Mouse (Mus musculus): ENCODE measurements around the gene Fam161a. TPM values are rescaled to one million over a fixed set of nuclear protein-coding genes. Genes with fewer than 3 reads are reported as not detected.
"Not testable (repeated sequence)": the region's sequence is repeated elsewhere in the genome, so short reads cannot be mapped to it uniquely, and the experiment has no call there.

The Fam161a gene
- polyA plus RNA-seq, 1 experiment: 0.18 TPM

GRCm38 (mm10) chr11:23063857-23064256, 56.5 kb downstream of the Fam161a start:
- Histone ChIP-seq H3K27me3 (ENCODE audit: control insufficient read depth) (peaks cover 2% of the 10 kb centered on the region; the same call in 1 of the 2 replicates), H3K9me3 (ENCODE audit: control insufficient read depth, low read length) (no peaks in the 10 kb centered on the region), H3K4me3 (replicated peaks) (no peak overlapping the region), H3K36me3 (ENCODE audit: control insufficient read depth) (no peaks in the 10 kb centered on the region), H3K4me1 (ENCODE audit: control insufficient read depth) (peaks cover 16% of the 10 kb centered on the region)
- no peak for TF ChIP-seq TAL1 (IDR thresholded peaks at IDR 0.05; ENCODE audit: low read length)
- TF ChIP-seq GATA1 (IDR thresholded peaks at IDR 0.05; ENCODE audit: low read length): no peak

DNA sequence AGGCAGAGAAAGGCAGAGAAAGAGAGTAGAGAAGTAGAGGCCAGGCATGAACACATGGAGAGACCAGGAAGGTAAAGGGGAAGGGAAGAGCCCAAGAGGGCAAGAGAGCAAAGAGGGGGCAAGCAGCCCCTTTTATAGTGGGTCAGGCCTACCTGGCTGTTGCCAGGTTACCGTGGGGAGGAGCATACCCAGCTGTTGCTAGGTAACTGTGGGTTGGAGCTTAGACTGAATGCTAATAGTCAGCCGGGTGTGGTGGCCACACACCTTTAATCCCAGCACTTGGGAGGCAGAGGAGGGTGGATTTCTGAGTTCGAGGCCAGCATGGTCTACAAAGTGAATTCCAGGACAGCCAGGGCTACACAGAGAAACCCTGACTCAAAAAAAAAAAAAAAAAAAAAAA, 56.9 kb downstream of the Fam161a start:
- not testable (repeated sequence) for H3K9me3 ChIP-seq (ENCODE audit: control insufficient read depth, low read length); H3K36me3 ChIP-seq (ENCODE audit: control insufficient read depth); H3K27me3 ChIP-seq (ENCODE audit: control insufficient read depth); H3K4me3 ChIP-seq (replicated peaks)
- H3K4me1 ChIP-seq (ENCODE audit: control insufficient read depth): peaks cover 18% of the 10 kb centered on the region

DNA sequence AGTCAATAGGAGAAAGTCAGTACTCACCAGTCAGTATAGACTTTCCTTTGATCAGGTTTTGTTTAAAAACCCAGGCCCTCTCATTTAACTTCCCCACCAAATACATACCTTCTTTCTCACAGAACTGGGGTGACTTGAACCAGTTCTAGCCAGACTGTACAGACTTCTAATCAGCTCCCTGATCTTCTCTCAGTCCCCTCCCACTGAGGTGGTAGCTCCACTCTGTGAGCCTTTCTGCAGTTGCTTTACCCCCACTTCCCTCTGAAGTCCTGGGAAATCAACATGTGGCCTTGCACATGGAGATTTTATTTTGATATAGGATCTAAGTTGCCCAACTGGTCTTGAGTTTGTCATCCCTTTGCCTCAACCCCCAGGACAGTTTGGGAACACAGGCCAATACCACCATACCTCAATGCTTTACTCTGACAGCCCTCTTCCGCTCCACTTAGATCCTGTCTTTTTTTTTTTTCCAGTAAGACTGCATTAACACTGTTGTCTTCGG, 57.9 kb downstream of the Fam161a start:
- peaks cover 2% of the 10 kb centered on the region; the same call in 1 of the 2 replicates for H3K27me3 ChIP-seq (ENCODE audit: control insufficient read depth)
- 0 out of 2 replicates have a peak, but pooled peaks cover 2% of the 10 kb centered on the region for H3K9me3 ChIP-seq (ENCODE audit: control insufficient read depth, low read length)
- H3K4me1 ChIP-seq (ENCODE audit: control insufficient read depth): peaks cover 18% of the 10 kb centered on the region
- no peak overlapping the region for H3K4me3 ChIP-seq (replicated peaks)
- TF ChIP-seq TAL1 (IDR thresholded peaks at IDR 0.05; ENCODE audit: low read length): no peak
- no peaks in the 10 kb centered on the region for H3K36me3 ChIP-seq (ENCODE audit: control insufficient read depth)

DNA sequence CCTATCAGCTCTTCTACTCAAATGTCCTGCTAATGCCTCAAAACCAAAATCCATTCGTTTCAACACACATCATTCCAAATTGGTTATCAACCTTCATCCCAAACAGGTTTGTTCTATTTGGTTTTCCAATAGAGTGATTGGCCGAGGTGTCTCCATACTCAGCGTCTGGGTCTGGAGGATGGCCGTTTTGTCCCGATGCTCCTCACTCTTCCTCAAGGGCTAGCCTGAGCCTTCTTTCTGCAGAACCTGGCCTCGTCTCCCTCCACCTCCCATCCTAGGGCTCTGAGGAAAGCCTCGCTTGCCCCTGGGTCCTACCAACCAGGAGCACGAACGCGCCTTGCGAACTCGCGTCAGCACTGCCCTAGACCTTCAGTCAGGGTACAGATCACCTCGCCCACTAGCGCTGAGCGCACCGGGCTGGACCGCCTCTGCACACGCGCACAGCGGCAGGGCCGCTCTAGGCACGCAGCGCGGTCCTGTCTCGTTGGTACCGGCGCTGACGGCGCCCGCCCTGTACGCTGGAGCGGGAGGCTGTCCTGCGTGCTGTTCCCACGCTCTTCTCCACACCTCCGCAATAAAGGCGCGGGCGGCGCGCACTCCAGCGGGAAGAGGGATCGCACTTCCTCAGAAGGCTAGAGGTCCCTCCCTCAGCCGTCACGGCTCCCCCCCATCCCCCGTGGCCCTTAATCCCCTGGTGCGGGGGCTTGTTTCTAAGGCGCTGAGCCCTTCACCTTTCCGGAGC, 60.2 kb downstream of the Fam161a start:
- H3K36me3 ChIP-seq (ENCODE audit: control insufficient read depth): no peaks in the 10 kb centered on the region
- peaks cover 18% of the 10 kb centered on the region for H3K4me1 ChIP-seq (ENCODE audit: control insufficient read depth)
- no peaks in the 10 kb centered on the region; the same call in 1 of the 2 replicates for H3K27me3 ChIP-seq (ENCODE audit: control insufficient read depth)
- TF ChIP-seq TAL1 (IDR thresholded peaks at IDR 0.05; ENCODE audit: low read length) (no peak), GATA1 (IDR thresholded peaks at IDR 0.05; ENCODE audit: low read length) (no peak)
- 0 out of 2 replicates have a peak, but pooled peaks cover 2% of the 10 kb centered on the region for H3K9me3 ChIP-seq (ENCODE audit: control insufficient read depth, low read length)
- H3K4me3 ChIP-seq (replicated peaks): peak overlapping the region; percentile 84

DNA sequence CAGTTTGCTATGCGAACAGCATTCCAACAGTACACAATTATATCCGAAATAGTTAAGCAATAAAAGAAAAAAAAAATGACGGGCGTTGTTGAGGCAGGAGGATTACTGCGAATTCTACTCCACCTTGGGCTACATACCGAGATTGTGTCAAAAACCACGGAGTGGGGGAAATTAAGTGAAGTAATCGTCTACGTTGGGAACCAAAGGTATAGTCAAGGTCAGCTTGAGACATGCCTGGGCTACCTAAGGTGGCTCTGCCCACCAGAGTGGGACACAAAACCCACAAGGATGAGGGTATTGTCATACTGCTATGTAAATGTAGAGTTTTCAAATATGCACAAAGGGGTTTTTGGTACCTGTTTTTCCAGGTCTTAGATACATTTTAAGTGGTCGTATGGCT, 60.9 kb downstream of the Fam161a start:
- Histone ChIP-seq H3K4me1 (ENCODE audit: control insufficient read depth) (peaks cover 18% of the 10 kb centered on the region), H3K4me3 (replicated peaks) (peak overlapping the region; percentile 84), H3K9me3 (ENCODE audit: control insufficient read depth, low read length) (0 out of 2 replicates have a peak, but pooled peaks cover 2% of the 10 kb centered on the region), H3K36me3 (ENCODE audit: control insufficient read depth) (no peaks in the 10 kb centered on the region), H3K27me3 (ENCODE audit: control insufficient read depth) (no peaks in the 10 kb centered on the region)
- no peak for TF ChIP-seq GATA1 (IDR thresholded peaks at IDR 0.05; ENCODE audit: low read length)

DNA sequence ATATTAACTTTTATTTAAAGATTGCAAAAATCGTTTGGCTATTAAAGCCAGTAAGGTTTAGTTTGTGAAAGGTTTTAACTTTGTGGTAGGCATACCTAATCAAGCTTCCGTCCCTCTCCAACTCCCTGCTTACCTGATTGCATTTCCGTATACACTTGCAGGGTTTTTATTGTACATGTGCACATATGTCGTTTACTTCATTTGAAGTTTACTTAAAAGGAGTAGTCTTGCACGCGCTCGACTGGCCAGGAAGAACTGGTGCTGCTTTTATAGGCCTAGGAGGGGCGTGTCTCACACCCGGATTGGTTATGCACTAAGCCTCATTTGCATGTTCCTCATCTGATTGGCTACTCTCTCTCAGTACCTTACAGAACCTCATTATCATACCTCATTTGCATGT, 61.7 kb downstream of the Fam161a start:
- not testable (repeated sequence) for H3K4me3 ChIP-seq (replicated peaks); H3K27me3 ChIP-seq (ENCODE audit: control insufficient read depth)

DNA sequence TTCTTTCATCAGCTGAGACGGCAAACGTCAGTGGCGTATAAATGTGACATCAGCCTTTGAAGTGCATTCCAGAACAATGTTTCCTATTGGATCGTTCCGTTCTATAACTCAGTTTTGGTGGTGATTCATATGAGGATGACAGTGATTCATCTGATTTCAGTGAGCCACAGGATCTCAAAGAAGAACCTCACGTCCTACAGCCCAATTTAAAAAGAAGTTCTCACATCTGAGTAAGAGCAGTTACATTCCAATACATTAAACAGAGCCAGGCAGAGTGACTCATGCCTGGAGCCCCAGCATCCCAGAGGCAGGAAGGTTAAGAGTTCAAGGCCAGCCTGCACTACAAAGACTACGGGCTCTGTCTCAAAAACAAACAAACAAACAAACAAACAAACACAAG, 67.5 kb downstream of the Fam161a start:
- no peaks in the 10 kb centered on the region for H3K4me1 ChIP-seq (ENCODE audit: control insufficient read depth)
- no peak overlapping the region for H3K4me3 ChIP-seq (replicated peaks)
- no peaks in the 10 kb centered on the region for H3K9me3 ChIP-seq (ENCODE audit: control insufficient read depth, low read length)
- TF ChIP-seq GATA1 (IDR thresholded peaks at IDR 0.05; ENCODE audit: low read length) (no peak), TAL1 (IDR thresholded peaks at IDR 0.05; ENCODE audit: low read length) (no peak)
- H3K36me3 ChIP-seq (ENCODE audit: control insufficient read depth): no peaks in the 10 kb centered on the region
- H3K27me3 ChIP-seq (ENCODE audit: control insufficient read depth): no peaks in the 10 kb centered on the region

More for the DNA sequence above, 61.7 kb downstream of the Fam161a start:
- H3K36me3 ChIP-seq (ENCODE audit: control insufficient read depth); H3K9me3 ChIP-seq (ENCODE audit: control insufficient read depth, low read length): not testable (repeated sequence)
- peaks cover 16% of the 10 kb centered on the region for H3K4me1 ChIP-seq (ENCODE audit: control insufficient read depth)

DNA sequence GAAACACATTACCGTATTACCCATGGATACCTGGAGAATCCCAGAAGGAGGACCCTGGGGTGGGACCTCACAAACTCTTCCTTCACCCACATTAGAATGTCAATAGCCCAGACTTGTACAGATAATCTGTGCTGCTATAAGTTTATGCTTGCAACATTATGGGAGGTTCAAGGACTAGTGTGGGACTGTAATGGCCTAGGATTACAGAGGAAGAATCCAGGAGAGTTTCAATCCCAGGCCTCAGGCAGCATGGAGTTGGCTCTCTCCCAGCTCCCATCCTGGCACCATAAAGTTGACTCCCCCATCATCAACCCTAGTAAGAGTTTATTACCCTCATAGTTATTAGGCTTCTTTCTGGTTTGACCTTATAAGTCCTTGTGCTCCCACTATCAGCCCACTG, 71.2 kb downstream of the Fam161a start:
- no peaks in the 10 kb centered on the region for H3K36me3 ChIP-seq (ENCODE audit: control insufficient read depth)
- no peak for TF ChIP-seq GATA1 (IDR thresholded peaks at IDR 0.05; ENCODE audit: low read length)
- TF ChIP-seq TAL1 (IDR thresholded peaks at IDR 0.05; ENCODE audit: low read length): no peak
- no peaks in the 10 kb centered on the region for H3K27me3 ChIP-seq (ENCODE audit: control insufficient read depth)
- H3K9me3 ChIP-seq (ENCODE audit: control insufficient read depth, low read length): no peaks in the 10 kb centered on the region
- no peak overlapping the region for H3K4me3 ChIP-seq (replicated peaks)
- H3K4me1 ChIP-seq (ENCODE audit: control insufficient read depth): no peaks in the 10 kb centered on the region

Other genes starting within 250 kb of the Fam161a start
- 0.07 TPM in 1 of 2 replicates, not detected in the other for gene B3gnt2, start 146.6 kb upstream of the Fam161a start, polyA plus RNA-seq (2012)
- gene Zrsr1, start 35.5 kb upstream of the Fam161a start, polyA plus RNA-seq (2012): 0.67 and 1.2 TPM in 2 replicates
- gene Gm28048, start 25.4 kb upstream of the Fam161a start, polyA plus RNA-seq (2012): not detected in 2 replicates
- gene Commd1, start 25.1 kb upstream of the Fam161a start, polyA plus RNA-seq (2012): 5.2 and 6.7 TPM in 2 replicates
- gene Cct4, start 17.0 kb upstream of the Fam161a start, polyA plus RNA-seq (2012): 17.0 and 22.5 TPM in 2 replicates
- 0.77 and 0.97 TPM in 2 replicates for gene Xpo1, start 248.5 kb downstream of the Fam161a start, polyA plus RNA-seq (2012)

Data from erythroblast, embryonic 14.5 days (primary cell).